ENCODE assay signal across 23 mouse cellular contexts in the genomic region with DNA sequence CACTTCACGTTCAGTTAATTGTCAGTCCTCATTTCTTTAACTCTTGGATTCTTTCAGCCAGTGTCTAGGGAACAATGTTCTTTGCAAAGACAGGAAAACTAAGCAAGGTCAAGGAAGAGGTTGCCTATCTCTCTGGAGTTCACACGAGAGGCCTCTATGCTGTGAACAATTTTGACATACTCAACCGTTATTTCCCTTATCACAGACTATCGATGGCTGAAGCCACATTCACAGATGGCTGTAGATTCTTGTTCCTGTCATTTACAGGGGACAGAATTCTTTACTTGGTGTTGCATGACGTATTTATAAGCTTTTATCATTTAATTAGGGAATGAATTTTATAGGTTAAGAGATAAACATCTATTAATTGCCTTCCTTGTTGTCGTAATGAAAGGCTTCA.
"Had no signal": no experiment of that assay in that cellular context is flagged by ENCODE, and none has a peak within 500 bp of the region (broad histone marks: within the 10 kb centered on the region; RNA-seq: fewer than 3 reads in every experiment).

No protein-coding gene starts in this region.

- H3K27ac ChIP-seq: gastrocnemius, adult 2 months; heart, adult 2 months; heart, embryonic 13.5 days; heart, embryonic 15.5 days; hindbrain, embryonic 13.5 days; hindbrain, embryonic 15.5 days; intestine, embryonic 15.5 days; layer of hippocampus, adult 2 months; limb, embryonic 13.5 days; limb, embryonic 15.5 days had no signal

- ATAC-seq: inflammation-experienced regulatory T-cells, adult 6 months; intestine, embryonic 15.5 days; intestine, postnatal 0 days had no signal

- DNase-seq: gastrocnemius, adult 2 months; gastrocnemius, postnatal 10 days; gastrocnemius, postnatal 25 days; heart, adult 2 months; heart, postnatal 14 days; heart, postnatal 36 days; kidney, adult 18-20 months; kidney, adult 8-10 months; kidney, postnatal 10 days; kidney, postnatal 25 days; kidney, postnatal 4 days; left cerebral cortex, postnatal 4 days had no signal

- H3K4me2 ChIP-seq: heart, embryonic 11.5 days; heart, embryonic 13.5 days; heart, embryonic 15.5 days; hindbrain, embryonic 13.5 days; hindbrain, embryonic 15.5 days; intestine, embryonic 15.5 days; limb, embryonic 13.5 days; limb, embryonic 15.5 days had no signal

- H3K9ac ChIP-seq: heart, embryonic 13.5 days; heart, embryonic 15.5 days; hindbrain, embryonic 13.5 days; hindbrain, embryonic 15.5 days; intestine, embryonic 15.5 days; limb, embryonic 13.5 days; limb, embryonic 15.5 days had no signal

- H3K27me3 ChIP-seq: heart, embryonic 13.5 days; heart, embryonic 15.5 days; hindbrain, embryonic 13.5 days; hindbrain, embryonic 15.5 days; intestine, embryonic 15.5 days; limb, embryonic 13.5 days; limb, embryonic 15.5 days had no signal

- H3K36me3 ChIP-seq: hindbrain, embryonic 15.5 days; intestine, embryonic 15.5 days had no signal

- H3K9me3 ChIP-seq: heart, embryonic 13.5 days; heart, embryonic 15.5 days; hindbrain, embryonic 13.5 days; hindbrain, embryonic 15.5 days; intestine, embryonic 15.5 days; limb, embryonic 13.5 days; limb, embryonic 15.5 days had no signal

- H3K4me3 ChIP-seq: gastrocnemius, adult 2 months; heart, adult 2 months; heart, embryonic 13.5 days; heart, embryonic 15.5 days; hindbrain, embryonic 13.5 days; hindbrain, embryonic 15.5 days; intestine, embryonic 15.5 days; layer of hippocampus, adult 2 months; limb, embryonic 13.5 days; limb, embryonic 15.5 days had no signal
